Mouse (Mus musculus) kidney, embryonic 14.5 days (tissue): ENCODE results near the gene Ntrk2. TPM values are rescaled to one million over a fixed set of nuclear protein-coding genes. Genes with fewer than 3 reads are reported as not detected.

ENCODE experiments used
- ATAC-seq: fragments of 200-750 bp; cut with Nextera tagmentation; 2 replicates; pipeline ENCODE4 v1.8.0; 2017; ENCODE audit warnings: moderate number of reproducible peaks, mild to moderate bottlenecking, moderate TSS enrichment, moderate library complexity; ENCODE audit not compliant: low FRiP score, low TSS enrichment
- H3K27ac ChIP-seq: fragments of 300-500 bp; sonication (generic); 2 replicates; pipeline ENCODE4 v1.5.1; 2014; ENCODE audit warnings: low read depth, mild to moderate bottlenecking, low read length, moderate library complexity, mixed read lengths
- H3K27me3 ChIP-seq: fragments of 300-500 bp; sonication (generic); 2 replicates; pipeline ENCODE4 v1.6.1; 2014; ENCODE audit warnings: mild to moderate bottlenecking, low read length; ENCODE audit not compliant: control insufficient read depth, insufficient read depth
- H3K36me3 ChIP-seq: fragments of 300-500 bp; sonication (generic); 2 replicates; pipeline ENCODE4 v1.6.1; 2014; ENCODE audit warnings: low read length, mixed read lengths; ENCODE audit not compliant: control insufficient read depth, insufficient read depth
- H3K4me1 ChIP-seq: fragments of 300-500 bp; sonication (generic); 2 replicates; pipeline ENCODE4 v1.6.1; 2014; ENCODE audit warnings: low read length, mixed read lengths; ENCODE audit not compliant: control insufficient read depth, insufficient read depth
- H3K4me2 ChIP-seq: fragments of 300-500 bp; sonication (generic); replicated peaks from 2 replicates; pipeline ENCODE4 v1.6.1; 2014; ENCODE audit warnings: low read depth, mild to moderate bottlenecking, low read length
- H3K4me3 ChIP-seq: fragments of 300-500 bp; sonication (generic); 2 replicates; pipeline ENCODE4 v1.5.1; 2014; ENCODE audit warnings: mild to moderate bottlenecking, low read length
- H3K9ac ChIP-seq: fragments of 300-500 bp; sonication (generic); 2 replicates; pipeline ENCODE4 v1.6.1; 2014; ENCODE audit warnings: low read depth, mild to moderate bottlenecking, low read length, moderate library complexity
- H3K9me3 ChIP-seq: fragments of 300-500 bp; sonication (generic); 2 replicates; pipeline ENCODE4 v1.6.1; 2016; ENCODE audit warnings: low read length; ENCODE audit not compliant: control insufficient read depth
- WGBS: fragments of 180-500 bp; shearing (Covaris S2); extraction: QIAGEN DNeasy Blood & Tissue Kit; methylation state at CpG from one replicate; pipeline ENCODE4 v1.1.7; 2014; 5-methylcytosine and 5-hydroxymethylcytosine counted together
- polyA plus RNA-seq: library from polyadenylated mRNA; unstranded; fragments of >200 nt; fragmentation: Nextera tagmentation; extraction: Ambion mirVana; gene quantifications from 2 replicates; pipeline ENCODE4 v1.2.1, GENCODE M21; 2014

Ntrk2 gene
- 3.4 and 5.6 TPM in 2 replicates for polyA plus RNA-seq

- ATAC-seq: peak; percentile 80
- Histone ChIP-seq H3K4me2 (peak within 1 kb of the TSS; percentile 98), H3K27me3 (peaks cover 39% of the 10 kb centered on the region), H3K4me3 (peak within 1 kb of the TSS; percentile 47), H3K27ac (no peak within 1 kb of the TSS), H3K9me3 (no peaks in the 10 kb centered on the region; the same call in 1 of the 2 replicates), H3K9ac (peak within 1 kb of the TSS; percentile 42; the same call in 1 of the 2 replicates), H3K36me3 (no peaks in the 10 kb centered on the region), H3K4me1 (peaks cover 5% of the 10 kb centered on the region)
- WGBS: under 1% methylated on average over 47 of the region's 47 CpGs
Measured at GRCm38 (mm10) chr13:58806397-58806892, at the start of gene Ntrk2. Ntrk2 (plus strand) TSS chr13:58806569.

- no peak overlapping the region for H3K27ac ChIP-seq
- H3K9ac ChIP-seq: no peak overlapping the region
- 87% methylated on average over 5 of the region's 5 CpGs for WGBS
- ATAC-seq: no peak
- no peaks in the 10 kb centered on the region for H3K4me1 ChIP-seq
- H3K9me3 ChIP-seq: no peaks in the 10 kb centered on the region
- no peaks in the 10 kb centered on the region for H3K36me3 ChIP-seq
- no peak overlapping the region for H3K4me3 ChIP-seq
- H3K4me2 ChIP-seq: no peak overlapping the region
- no peaks in the 10 kb centered on the region for H3K27me3 ChIP-seq
Measured at GRCm38 (mm10) chr13:58761003-58761630, 45.3 kb upstream of the Ntrk2 start.

- Histone ChIP-seq H3K4me2 (no peak overlapping the region), H3K27me3 (no peaks in the 10 kb centered on the region), H3K9me3 (no peaks in the 10 kb centered on the region), H3K27ac (no peak overlapping the region), H3K4me1 (no peaks in the 10 kb centered on the region), H3K9ac (no peak overlapping the region), H3K4me3 (no peak overlapping the region), H3K36me3 (no peaks in the 10 kb centered on the region)
- no peak for ATAC-seq
- WGBS: 92% methylated on average over 6 of the region's 6 CpGs
Measured at GRCm38 (mm10) chr13:58768258-58768657, 38.1 kb upstream of the Ntrk2 start.

GRCm38 (mm10) chr13:58769438-58769837 is 36.9 kb upstream of the Ntrk2 start:
- Histone ChIP-seq H3K27ac (no peak overlapping the region), H3K4me2 (no peak overlapping the region), H3K4me3 (no peak overlapping the region), H3K4me1 (no peaks in the 10 kb centered on the region), H3K27me3 (no peaks in the 10 kb centered on the region), H3K36me3 (no peaks in the 10 kb centered on the region), H3K9ac (no peak overlapping the region), H3K9me3 (no peaks in the 10 kb centered on the region)
- 67% methylated on average over 2 of the region's 2 CpGs for WGBS
- ATAC-seq: no peak

GRCm38 (mm10) chr13:58779261-58779660 is 27.1 kb upstream of the Ntrk2 start:
- Histone ChIP-seq H3K4me2 (no peak overlapping the region), H3K9me3 (no peaks in the 10 kb centered on the region), H3K4me1 (no peaks in the 10 kb centered on the region), H3K27me3 (no peaks in the 10 kb centered on the region), H3K9ac (no peak overlapping the region), H3K4me3 (no peak overlapping the region), H3K27ac (no peak overlapping the region), H3K36me3 (no peaks in the 10 kb centered on the region)
- 93% methylated on average over 14 of the region's 14 CpGs for WGBS
- no peak for ATAC-seq

- Histone ChIP-seq H3K9ac (no peak overlapping the region), H3K27ac (no peak overlapping the region), H3K4me1 (0 out of 2 replicates have a peak, but pooled peaks cover 3% of the 10 kb centered on the region), H3K4me3 (no peak overlapping the region), H3K36me3 (no peaks in the 10 kb centered on the region), H3K4me2 (no peak overlapping the region), H3K27me3 (no peaks in the 10 kb centered on the region), H3K9me3 (no peaks in the 10 kb centered on the region)
- WGBS: 11% methylated on average over 3 of the region's 3 CpGs
- ATAC-seq: no peak
Measured at GRCm38 (mm10) chr13:58786476-58786875, 19.9 kb upstream of the Ntrk2 start.

- Histone ChIP-seq H3K36me3 (no peaks in the 10 kb centered on the region), H3K27me3 (no peaks in the 10 kb centered on the region), H3K4me3 (no peak overlapping the region), H3K27ac (no peak overlapping the region), H3K9ac (no peak overlapping the region), H3K4me1 (0 out of 2 replicates have a peak, but pooled peaks cover 3% of the 10 kb centered on the region), H3K9me3 (no peaks in the 10 kb centered on the region), H3K4me2 (no peak overlapping the region)
- no peak for ATAC-seq
- WGBS: 82% methylated on average over 7 of the region's 7 CpGs
Measured at GRCm38 (mm10) chr13:58790741-58791140, 15.6 kb upstream of the Ntrk2 start.

GRCm38 (mm10) chr13:58797386-58797785 is 9.0 kb upstream of the Ntrk2 start:
- no peak overlapping the region for H3K4me2 ChIP-seq
- H3K27me3 ChIP-seq: no peaks in the 10 kb centered on the region
- H3K9ac ChIP-seq: no peak overlapping the region
- H3K9me3 ChIP-seq: no peaks in the 10 kb centered on the region; the same call in 1 of the 2 replicates
- no peak for ATAC-seq
- 94% methylated on average over 7 of the region's 7 CpGs for WGBS
- H3K4me1 ChIP-seq: no peaks in the 10 kb centered on the region
- H3K27ac ChIP-seq: no peak overlapping the region
- no peak overlapping the region for H3K4me3 ChIP-seq
- no peaks in the 10 kb centered on the region for H3K36me3 ChIP-seq

- Histone ChIP-seq H3K4me2 (no peak overlapping the region), H3K4me1 (no peaks in the 10 kb centered on the region), H3K9me3 (no peaks in the 10 kb centered on the region; the same call in none of the 2 replicates), H3K27ac (no peak overlapping the region), H3K9ac (no peak overlapping the region), H3K36me3 (no peaks in the 10 kb centered on the region), H3K4me3 (no peak overlapping the region), H3K27me3 (peaks cover 6% of the 10 kb centered on the region)
- ATAC-seq: no peak
- 80% methylated on average over 3 of the region's 3 CpGs for WGBS
Measured at GRCm38 (mm10) chr13:58801291-58801690, 5.1 kb upstream of the Ntrk2 start.
